Mouse (Mus musculus) naive thymus-derived CD4-positive, alpha-beta T cell, adult 5 months (primary cell): Measurements from ENCODE around the gene Gm5795. TPM values are rescaled to one million over a fixed set of nuclear protein-coding genes. Genes with fewer than 3 reads are reported as not detected.

Source experiments
- polyA plus RNA-seq: library from polyadenylated mRNA; unstranded; fragments of 100-300 nt; shearing (Covaris generic); gene quantifications from one replicate; pipeline ENCODE4 v1.2.1, GENCODE M21; 2017

Gene Gm5795
- not detected for polyA plus RNA-seq

GRCm38 (mm10) chr14:3187955-3188354 lies at the start of gene Gm5795:
TSS of gene Gm5795 (plus strand) at chr14:3188255.

GRCm38 (mm10) chr14:3208272-3209152 lies 20.5 kb downstream of the Gm5795 start, which contains the start of gene D830030K20Rik:
TSS of gene D830030K20Rik (plus strand) at chr14:3208488.

Other genes with a start within 250 kb of the Gm5795 start
- not detected for gene Gm2888, start 158.3 kb upstream of the Gm5795 start, polyA plus RNA-seq
- not detected for gene Gm2897, start 139.0 kb upstream of the Gm5795 start, polyA plus RNA-seq
- gene Gm10340, start 54.3 kb upstream of the Gm5795 start, polyA plus RNA-seq = not detected
- not detected for gene D830030K20Rik, start 20.2 kb downstream of the Gm5795 start, polyA plus RNA-seq
- not detected for gene Gm2956, start 144.4 kb downstream of the Gm5795 start, polyA plus RNA-seq
- not detected for gene Gm10413, start 206.8 kb downstream of the Gm5795 start, polyA plus RNA-seq
- not detected for gene Gm10409, start 224.4 kb downstream of the Gm5795 start, polyA plus RNA-seq
- not detected for gene Gm3005, start 239.8 kb downstream of the Gm5795 start, polyA plus RNA-seq